10 mouse cellular contexts compared by ENCODE assay signal in the genomic region with DNA sequence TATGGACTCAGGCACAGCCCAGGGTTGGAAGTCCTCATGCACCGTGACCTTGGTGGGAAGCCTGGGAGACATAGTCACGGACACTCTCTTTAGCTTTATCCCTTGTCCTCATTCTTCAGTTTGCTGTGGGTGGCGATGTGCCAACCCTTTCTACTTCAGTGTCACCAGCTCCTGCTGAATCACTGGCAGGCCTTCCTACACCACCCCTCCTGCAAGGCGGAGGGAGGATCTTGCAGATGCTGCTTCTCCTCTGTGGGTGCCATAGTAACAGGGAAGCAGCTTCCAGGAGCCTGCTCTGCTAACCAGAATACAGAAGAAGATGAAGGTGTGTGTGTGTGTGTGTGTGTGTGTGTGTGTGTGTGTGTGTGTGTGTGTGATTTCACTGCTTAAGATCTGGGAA. TPM values are rescaled to one million over a fixed set of nuclear protein-coding genes. Genes with fewer than 3 reads are reported as not detected.
DNase-seq lines count a peak whose midpoint lies in the region; ATAC-seq and TF ChIP-seq lines count a peak whose summit lies in the region.
"Had no signal": no experiment of that assay in that cellular context is flagged by ENCODE, and none has a peak within 500 bp of the region (broad histone marks: within the 10 kb centered on the region; RNA-seq: fewer than 3 reads in every experiment).

No protein-coding gene starts in this region.

- no peak overlapping the region for H3K4me2 ChIP-seq in lung, embryonic 14.5 days
- H3K4me2 ChIP-seq: lung, embryonic 15.5 days had no signal

- TF ChIP-seq CTCF in lung, embryonic 14.5 days (IDR thresholded peaks at IDR 0.05; ENCODE audit: low read depth) = no peak
- no peak for TF ChIP-seq CTCF in cerebellum, adult 2 months (IDR thresholded peaks at IDR 0.05; ENCODE audit: borderline replicate concordance, insufficient read depth, low read depth, low read length)

- H3K36me3 ChIP-seq in lung, embryonic 14.5 days (ENCODE audit: insufficient read depth) = no peaks in the 10 kb centered on the region
- H3K36me3 ChIP-seq: lung, embryonic 15.5 days had no signal

- no peaks in the 10 kb centered on the region for H3K27me3 ChIP-seq in lung, embryonic 14.5 days (ENCODE audit: insufficient read depth, low read length)
- no peaks in the 10 kb centered on the region for H3K27me3 ChIP-seq in cerebellum, adult 2 months (ENCODE audit: control insufficient read depth, insufficient read depth, low read length)
- H3K27me3 ChIP-seq: lung, embryonic 15.5 days had no signal

- ATAC-seq in lung, embryonic 14.5 days (ENCODE audit: insufficient read depth) = no peak
- peak; percentile 47; the same call in 1 of the 2 replicates for ATAC-seq in megakaryocyte-erythroid progenitor cell, adult 5-6 weeks (replicated peaks; ENCODE audit: low FRiP score, low TSS enrichment, poor library complexity, severe bottlenecking)

- DNase-seq in lung, embryonic 14.5 days = peak; percentile 33
- DNase-seq in lung, postnatal 14 days = no peak
- DNase-seq in adrenal gland, adult 2 months = peak; percentile 87
- DNase-seq in layer of hippocampus, adult 11-12 months (ENCODE audit: low spot score) = peak; percentile 56
- DNase-seq in embryo, embryonic 10 days (ENCODE audit: low spot score) = no peak
- DNase-seq in heart, adult 8-10 months (ENCODE audit: low spot score) = no peak
- DNase-seq in cerebellum, adult 2 months = no peak
- DNase-seq: cerebellum, postnatal 36 days had no signal

- no peaks in the 10 kb centered on the region for H3K4me1 ChIP-seq in lung, embryonic 14.5 days (ENCODE audit: insufficient read depth)
- no peaks in the 10 kb centered on the region for H3K4me1 ChIP-seq in cerebellum, adult 2 months (ENCODE audit: control insufficient read depth, insufficient read depth, low read length)

- no peaks in the 10 kb centered on the region for H3K9me3 ChIP-seq in lung, embryonic 14.5 days (ENCODE audit: low read depth, low read length)
- H3K9me3 ChIP-seq: lung, embryonic 15.5 days had no signal

- no peak overlapping the region for H3K27ac ChIP-seq in lung, embryonic 14.5 days (ENCODE audit: low read depth)
- no peak overlapping the region for H3K27ac ChIP-seq in cerebellum, adult 2 months (ENCODE audit: insufficient read depth, low read length)
- H3K27ac ChIP-seq: lung, embryonic 15.5 days had no signal

- no peak overlapping the region for H3K9ac ChIP-seq in lung, embryonic 14.5 days
- H3K9ac ChIP-seq: lung, embryonic 15.5 days had no signal

- H3K4me3 ChIP-seq in lung, embryonic 14.5 days (ENCODE audit: low read depth, low read length) = no peak overlapping the region
- H3K4me3 ChIP-seq in cerebellum, adult 2 months (replicated peaks; ENCODE audit: insufficient read depth, low read depth, low read length) = no peak overlapping the region
- H3K4me3 ChIP-seq: lung, embryonic 15.5 days had no signal

- no peak for TF ChIP-seq POLR2A in cerebellum, adult 2 months (IDR thresholded peaks at IDR 0.05; ENCODE audit: borderline replicate concordance, insufficient read depth, low read length)

- 48% methylated on average over 4 of the region's 4 CpGs for WGBS in lung, embryonic 14.5 days
- 26% methylated on average over 4 of the region's 4 CpGs for WGBS in cerebellum, adult 2 months

RNA-seq across cellular contexts. Expression of a gene that starts 4.8 kb away (rescaled TPM):
- polyA plus RNA-seq in lung, embryonic 14.5 days (2014; fragmentation: Nextera tagmentation; extraction: Ambion mirVana) = 177 TPM in 2 replicates
- 100 to 1,000 TPM; 102 to 104 TPM for total RNA-seq in adrenal gland, adult 2 months (2021)
- 26.0 and 41.0 TPM in 2 replicates for polyA plus RNA-seq in adrenal gland, adult 2 months (2012; rRNA removed)
- total RNA-seq in megakaryocyte-erythroid progenitor cell, adult 5-6 weeks (2014; fragmentation: Nextera tagmentation) = 76.8 and 84.9 TPM in 2 replicates
- total RNA-seq in megakaryocyte-erythroid progenitor cell, adult 5-6 weeks (2017) = 53.1 and 63.4 TPM in 2 replicates
- 10 to 100 TPM; 38.3 to 41.1 (median 40.0) TPM for total RNA-seq in heart, adult 8-10 months (2022)
- 262 and 265 TPM in 2 replicates for polyA plus RNA-seq in cerebellum, adult 2 months (2012; rRNA removed)

RNA-seq across cellular contexts. Expression of a gene that starts 30.9 kb away (rescaled TPM):
- 55.3 and 59.2 TPM in 2 replicates for polyA plus RNA-seq in lung, embryonic 14.5 days (2014; fragmentation: Nextera tagmentation; extraction: Ambion mirVana)
- total RNA-seq in adrenal gland, adult 2 months (2021) = 10 to 100 TPM; 21.5 to 22.4 TPM
- 15.4 and 22.3 TPM in 2 replicates for polyA plus RNA-seq in adrenal gland, adult 2 months (2012; rRNA removed)
- 28.3 and 32.4 TPM in 2 replicates for total RNA-seq in megakaryocyte-erythroid progenitor cell, adult 5-6 weeks (2014; fragmentation: Nextera tagmentation)
- 32.0 and 34.1 TPM in 2 replicates for total RNA-seq in megakaryocyte-erythroid progenitor cell, adult 5-6 weeks (2017)
- 1 to 10 TPM; 7.8 to 9.4 (median 9.1) TPM for total RNA-seq in heart, adult 8-10 months (2022)
- 45.9 and 49.9 TPM in 2 replicates for polyA plus RNA-seq in cerebellum, adult 2 months (2012; rRNA removed)

RNA-seq across cellular contexts. Expression of a gene that starts 31.9 kb away (rescaled TPM):
- polyA plus RNA-seq in lung, embryonic 14.5 days (2014; fragmentation: Nextera tagmentation; extraction: Ambion mirVana) = 1,237 and 1,257 TPM in 2 replicates
- 100 to 1,000 TPM; 333 to 380 TPM for total RNA-seq in adrenal gland, adult 2 months (2021)
- 73.9 and 76.1 TPM in 2 replicates for polyA plus RNA-seq in adrenal gland, adult 2 months (2012; rRNA removed)
- total RNA-seq in megakaryocyte-erythroid progenitor cell, adult 5-6 weeks (2014; fragmentation: Nextera tagmentation) = 524 and 599 TPM in 2 replicates
- total RNA-seq in megakaryocyte-erythroid progenitor cell, adult 5-6 weeks (2017) = 1,213 and 1,503 TPM in 2 replicates
- 100 to 1,000 TPM; 315 to 376 (median 329) TPM for total RNA-seq in heart, adult 8-10 months (2022)
- 347 and 359 TPM in 2 replicates for polyA plus RNA-seq in cerebellum, adult 2 months (2012; rRNA removed)

RNA-seq across cellular contexts. Expression of a gene that starts 44.2 kb away (rescaled TPM):
- polyA plus RNA-seq in lung, embryonic 14.5 days (2014; fragmentation: Nextera tagmentation; extraction: Ambion mirVana) = 50.8 and 52.9 TPM in 2 replicates
- total RNA-seq in adrenal gland, adult 2 months (2021) = 10 to 100 TPM; 44.4 to 55.6 TPM
- polyA plus RNA-seq in adrenal gland, adult 2 months (2012; rRNA removed) = 3.1 and 3.8 TPM in 2 replicates
- total RNA-seq in megakaryocyte-erythroid progenitor cell, adult 5-6 weeks (2014; fragmentation: Nextera tagmentation) = 85.1 and 88.1 TPM in 2 replicates
- total RNA-seq in megakaryocyte-erythroid progenitor cell, adult 5-6 weeks (2017) = 228 and 235 TPM in 2 replicates
- 10 to 100 TPM; 18.4 to 28.1 (median 20.6) TPM for total RNA-seq in heart, adult 8-10 months (2022)
- 36.2 and 36.4 TPM in 2 replicates for polyA plus RNA-seq in cerebellum, adult 2 months (2012; rRNA removed)

RNA-seq across cellular contexts. Expression of a gene that starts 47.2 kb away (rescaled TPM):
- 3.3 and 5.0 TPM in 2 replicates for polyA plus RNA-seq in lung, embryonic 14.5 days (2014; fragmentation: Nextera tagmentation; extraction: Ambion mirVana)
- 1 to 10 TPM; 2.5 TPM for total RNA-seq in adrenal gland, adult 2 months (2021)
- 0.02 and 0.15 TPM in 2 replicates for polyA plus RNA-seq in adrenal gland, adult 2 months (2012; rRNA removed)
- total RNA-seq in megakaryocyte-erythroid progenitor cell, adult 5-6 weeks (2014; fragmentation: Nextera tagmentation) = 0.81 and 3.3 TPM in 2 replicates
- total RNA-seq in megakaryocyte-erythroid progenitor cell, adult 5-6 weeks (2017) = 18.3 and 19.5 TPM in 2 replicates
- 1 to 10 TPM in 1 of 4 experiments, under 1 TPM in 1, not detected in 2; 0.24 to 1.9 TPM for total RNA-seq in heart, adult 8-10 months (2022)
- 4.9 and 5.7 TPM in 2 replicates for polyA plus RNA-seq in cerebellum, adult 2 months (2012; rRNA removed)

Comparison
In these comparisons a context has a peak if more than half of its experiments do, and no peak if none do; other contexts are left out.
1. DNase-seq: peak in lung, embryonic 14.5 days (single experiment), adrenal gland, adult 2 months (single experiment) and layer of hippocampus, adult 11-12 months (single experiment); none in lung, postnatal 14 days (single experiment), embryo, embryonic 10 days (single experiment), heart, adult 8-10 months (single experiment) and cerebellum, adult 2 months (0 of 2).